Mouse (Mus musculus): ENCODE measurements around the gene Apba1. TPM values are rescaled to one million over a fixed set of nuclear protein-coding genes. Genes with fewer than 3 reads are reported as not detected.

Gene Apba1
- total RNA-seq (2014; rRNA removed): 0.18 and 0.27 TPM in 2 replicates
- 0.15 and 0.16 TPM in 2 replicates for polyA plus RNA-seq (2012; rRNA removed)

GRCm38 (mm10) chr19:23758554-23759321 is at the start of gene Apba1:
Gene Apba1 (plus strand): TSS chr19:23758887.
- H3K4me1 ChIP-seq (ENCODE audit: control insufficient read depth, insufficient read depth, low read length): no peaks in the 10 kb centered on the region
- H3K27ac ChIP-seq (replicated peaks; ENCODE audit: insufficient read depth, low read depth, low read length): peak within 1 kb of the TSS; percentile 10; the same call in 1 of the 2 replicates
- TF ChIP-seq CTCF (IDR thresholded peaks at IDR 0.05; ENCODE audit: low read depth, low read length) (no peak), POLR2A (IDR thresholded peaks at IDR 0.05; ENCODE audit: extremely low read depth, insufficient read depth, low read length) (no peak)
- WGBS: under 1% methylated on average over 90 of the region's 98 CpGs
- H3K36me3 ChIP-seq (ENCODE audit: control insufficient read depth, insufficient read depth, low read length): no peaks in the 10 kb centered on the region
- peak within 1 kb of the TSS; percentile 81 for H3K4me3 ChIP-seq (ENCODE audit: insufficient read depth, low read depth, low read length)
- peak within 1 kb of the TSS; percentile 88 for H3K9ac ChIP-seq (ENCODE audit: low read depth, low read length)
- H3K79me2 ChIP-seq (ENCODE audit: control insufficient read depth, insufficient read depth, low read length): no peaks in the 10 kb centered on the region
- DNase-seq (ENCODE audit: extremely low read depth, low read depth, low spot score): peak; percentile 3
- H3K27me3 ChIP-seq (ENCODE audit: control insufficient read depth, insufficient read depth, low read length): peaks cover 7% of the 10 kb centered on the region

DNA sequence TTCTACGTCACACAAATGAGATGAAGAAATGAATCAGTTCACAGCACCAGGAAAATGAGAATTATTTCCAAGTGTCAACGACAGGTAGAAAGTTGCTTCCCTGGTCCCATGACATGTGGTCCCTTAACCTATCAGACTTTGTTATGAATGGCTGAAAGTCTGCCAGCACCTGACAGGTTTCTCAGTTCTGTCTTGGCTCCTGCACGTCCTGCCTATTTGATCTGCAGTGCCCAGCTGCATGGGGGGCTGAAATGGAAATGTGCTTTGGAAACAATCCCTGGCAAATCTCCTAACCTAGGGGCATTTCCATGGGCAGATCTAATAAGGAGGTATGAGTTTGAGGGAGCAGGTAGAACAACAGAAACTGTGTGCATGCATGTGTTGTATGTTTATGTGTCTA is 12.2 kb upstream of the Apba1 start:
- H3K4me1 ChIP-seq (ENCODE audit: control insufficient read depth, insufficient read depth, low read length): no peaks in the 10 kb centered on the region
- no peak for DNase-seq (ENCODE audit: extremely low read depth, low read depth, low spot score)
- no peaks in the 10 kb centered on the region for H3K36me3 ChIP-seq (ENCODE audit: control insufficient read depth, insufficient read depth, low read length)
- H3K9ac ChIP-seq (ENCODE audit: low read depth, low read length): no peak overlapping the region
- H3K4me3 ChIP-seq (ENCODE audit: insufficient read depth, low read depth, low read length): no peak overlapping the region
- no peaks in the 10 kb centered on the region for H3K27me3 ChIP-seq (ENCODE audit: control insufficient read depth, insufficient read depth, low read length)
- whole genome bisulfite sequencing: 74% methylated on average over 3 of the region's 3 CpGs
- no peak overlapping the region for H3K27ac ChIP-seq (replicated peaks; ENCODE audit: insufficient read depth, low read depth, low read length)
- no peak for TF ChIP-seq POLR2A (IDR thresholded peaks at IDR 0.05; ENCODE audit: extremely low read depth, insufficient read depth, low read length)
- no peak for TF ChIP-seq CTCF (IDR thresholded peaks at IDR 0.05; ENCODE audit: low read depth, low read length)
- no peaks in the 10 kb centered on the region for H3K79me2 ChIP-seq (ENCODE audit: control insufficient read depth, insufficient read depth, low read length)

- DNase-seq (ENCODE audit: extremely low read depth, low read depth, low spot score): no peak
- Histone ChIP-seq H3K36me3 (ENCODE audit: control insufficient read depth, insufficient read depth, low read length) (no peaks in the 10 kb centered on the region), H3K79me2 (ENCODE audit: control insufficient read depth, insufficient read depth, low read length) (no peaks in the 10 kb centered on the region), H3K9ac (ENCODE audit: low read depth, low read length) (no peak overlapping the region), H3K4me1 (ENCODE audit: control insufficient read depth, insufficient read depth, low read length) (no peaks in the 10 kb centered on the region), H3K27me3 (ENCODE audit: control insufficient read depth, insufficient read depth, low read length) (peaks cover 7% of the 10 kb centered on the region), H3K4me3 (ENCODE audit: insufficient read depth, low read depth, low read length) (no peak overlapping the region), H3K27ac (replicated peaks; ENCODE audit: insufficient read depth, low read depth, low read length) (no peak overlapping the region)
- 13% methylated on average over 7 of the region's 7 CpGs for WGBS
- TF ChIP-seq CTCF (IDR thresholded peaks at IDR 0.05; ENCODE audit: low read depth, low read length): no peak
- no peak for TF ChIP-seq POLR2A (IDR thresholded peaks at IDR 0.05; ENCODE audit: extremely low read depth, insufficient read depth, low read length)
Observed at GRCm38 (mm10) chr19:23757011-23757410, 1.7 kb upstream of the Apba1 start.

GRCm38 (mm10) chr19:23757961-23758553 is 630 bp upstream of the Apba1 start:
- peaks cover 7% of the 10 kb centered on the region for H3K27me3 ChIP-seq (ENCODE audit: control insufficient read depth, insufficient read depth, low read length)
- peak; percentile 62 for DNase-seq (ENCODE audit: extremely low read depth, low read depth, low spot score)
- 2% methylated on average over 40 of the region's 40 CpGs for WGBS

GRCm38 (mm10) chr19:23759322-23759945 is 747 bp downstream of the Apba1 start:
- WGBS: 4% methylated on average over 17 of the region's 17 CpGs
- no peak for TF ChIP-seq CTCF (IDR thresholded peaks at IDR 0.05; ENCODE audit: low read depth, low read length)
- no peak for TF ChIP-seq POLR2A (IDR thresholded peaks at IDR 0.05; ENCODE audit: extremely low read depth, insufficient read depth, low read length)
- DNase-seq (ENCODE audit: extremely low read depth, low read depth, low spot score): peak; percentile 18
- H3K36me3 ChIP-seq (ENCODE audit: control insufficient read depth, insufficient read depth, low read length): no peaks in the 10 kb centered on the region
- H3K4me1 ChIP-seq (ENCODE audit: control insufficient read depth, insufficient read depth, low read length): no peaks in the 10 kb centered on the region
- peak overlapping the region; percentile 88; the same call in 1 of the 2 replicates for H3K9ac ChIP-seq (ENCODE audit: low read depth, low read length)
- peak overlapping the region; percentile 81 for H3K4me3 ChIP-seq (ENCODE audit: insufficient read depth, low read depth, low read length)
- H3K79me2 ChIP-seq (ENCODE audit: control insufficient read depth, insufficient read depth, low read length): no peaks in the 10 kb centered on the region
- no peak overlapping the region for H3K27ac ChIP-seq (replicated peaks; ENCODE audit: insufficient read depth, low read depth, low read length)
- H3K27me3 ChIP-seq (ENCODE audit: control insufficient read depth, insufficient read depth, low read length): peaks cover 5% of the 10 kb centered on the region

More at GRCm38 (mm10) chr19:23757961-23758553, 630 bp upstream of the Apba1 start:
- Histone ChIP-seq H3K36me3 (ENCODE audit: control insufficient read depth, insufficient read depth, low read length) (no peaks in the 10 kb centered on the region), H3K4me3 (ENCODE audit: insufficient read depth, low read depth, low read length) (peak overlapping the region; percentile 81), H3K79me2 (ENCODE audit: control insufficient read depth, insufficient read depth, low read length) (no peaks in the 10 kb centered on the region), H3K4me1 (ENCODE audit: control insufficient read depth, insufficient read depth, low read length) (no peaks in the 10 kb centered on the region), H3K9ac (ENCODE audit: low read depth, low read length) (peak overlapping the region; percentile 88), H3K27ac (replicated peaks; ENCODE audit: insufficient read depth, low read depth, low read length) (peak overlapping the region; percentile 10; the same call in 1 of the 2 replicates)
- TF ChIP-seq POLR2A (IDR thresholded peaks at IDR 0.05; ENCODE audit: extremely low read depth, insufficient read depth, low read length) (no peak), CTCF (IDR thresholded peaks at IDR 0.05; ENCODE audit: low read depth, low read length) (peak; percentile 88)

Data from liver, adult 2 months (tissue).